Mouse (Mus musculus): ENCODE measurements around the gene Stx8. TPM values are rescaled to one million over a fixed set of nuclear protein-coding genes. Genes with fewer than 3 reads are reported as not detected.

The Stx8 gene
- total RNA-seq, 2 experiments from 2014 or later: 21.7 to 35.7 TPM

- no peak for ATAC-seq (replicated peaks; ENCODE audit: poor library complexity)
These were observed 68.4 kb downstream of the Stx8 start for GRCm38 (mm10) chr11:68034422-68034821.

- peak; percentile 50; the same call in 1 of the 2 replicates for ATAC-seq (replicated peaks; ENCODE audit: poor library complexity)
These were observed 69.4 kb downstream of the Stx8 start for GRCm38 (mm10) chr11:68035303-68035891.

- ATAC-seq (replicated peaks; ENCODE audit: poor library complexity): no peak
These were observed 70.4 kb downstream of the Stx8 start for GRCm38 (mm10) chr11:68036133-68036959.

GRCm38 (mm10) chr11:68037093-68037492 is 71.1 kb downstream of the Stx8 start:
- ATAC-seq (replicated peaks; ENCODE audit: poor library complexity): no peak

GRCm38 (mm10) chr11:68038101-68038500 is 72.1 kb downstream of the Stx8 start:
- no peak for ATAC-seq (replicated peaks; ENCODE audit: poor library complexity)

- ATAC-seq (replicated peaks; ENCODE audit: poor library complexity): no peak
These were observed 78.2 kb downstream of the Stx8 start for GRCm38 (mm10) chr11:68044181-68044580.

GRCm38 (mm10) chr11:68046916-68047315 is 80.9 kb downstream of the Stx8 start:
- no peak for ATAC-seq (replicated peaks; ENCODE audit: poor library complexity)

GRCm38 (mm10) chr11:68049261-68050165 is 83.5 kb downstream of the Stx8 start:
- ATAC-seq (replicated peaks; ENCODE audit: poor library complexity): no peak

DNA sequence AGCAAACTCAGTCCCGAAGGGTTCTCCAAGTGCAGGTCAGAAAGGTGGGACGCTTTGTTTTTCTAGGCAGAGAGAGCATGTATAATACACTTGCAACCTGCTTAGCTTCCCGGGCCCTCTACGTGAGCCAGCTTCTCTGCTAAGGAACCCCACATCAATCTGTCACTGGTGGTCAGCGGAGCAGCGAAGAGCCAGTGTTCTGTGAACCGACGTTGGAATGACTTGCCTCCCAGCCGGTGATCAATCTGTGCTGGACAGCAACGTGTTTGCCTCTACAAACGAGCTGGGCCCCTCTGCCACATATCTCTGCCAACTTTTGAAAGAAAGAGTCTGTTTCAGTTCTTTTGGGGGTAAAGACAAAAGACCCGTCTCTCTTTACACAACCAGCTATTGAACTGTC is 84.7 kb downstream of the Stx8 start:
- no peak for ATAC-seq (replicated peaks; ENCODE audit: poor library complexity)

DNA sequence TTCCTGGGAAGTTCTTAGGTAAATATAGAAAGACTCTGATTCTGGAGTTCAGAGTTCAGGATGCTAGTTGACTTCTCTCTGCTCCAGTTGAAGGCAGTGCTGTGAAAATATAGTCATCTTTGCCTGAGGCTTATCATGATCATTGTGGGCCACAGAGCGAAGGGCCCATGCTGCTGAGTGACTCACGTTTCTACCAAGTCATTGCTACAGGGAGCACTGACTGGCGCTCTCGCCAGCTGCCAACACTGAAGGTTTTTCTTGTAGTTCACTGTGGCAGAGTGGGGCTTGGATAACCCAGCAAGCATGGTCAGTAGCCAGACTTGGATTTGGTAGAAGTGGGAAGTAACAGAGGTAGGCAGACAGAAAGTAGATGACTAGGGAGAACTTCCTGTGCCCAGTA is 85.3 kb downstream of the Stx8 start:
- no peak for ATAC-seq (replicated peaks; ENCODE audit: poor library complexity)

GRCm38 (mm10) chr11:68058466-68059201 is 92.6 kb downstream of the Stx8 start:
- no peak for ATAC-seq (replicated peaks; ENCODE audit: poor library complexity)

GRCm38 (mm10) chr11:68060651-68061050 is 94.7 kb downstream of the Stx8 start:
- ATAC-seq (replicated peaks; ENCODE audit: poor library complexity): no peak

DNA sequence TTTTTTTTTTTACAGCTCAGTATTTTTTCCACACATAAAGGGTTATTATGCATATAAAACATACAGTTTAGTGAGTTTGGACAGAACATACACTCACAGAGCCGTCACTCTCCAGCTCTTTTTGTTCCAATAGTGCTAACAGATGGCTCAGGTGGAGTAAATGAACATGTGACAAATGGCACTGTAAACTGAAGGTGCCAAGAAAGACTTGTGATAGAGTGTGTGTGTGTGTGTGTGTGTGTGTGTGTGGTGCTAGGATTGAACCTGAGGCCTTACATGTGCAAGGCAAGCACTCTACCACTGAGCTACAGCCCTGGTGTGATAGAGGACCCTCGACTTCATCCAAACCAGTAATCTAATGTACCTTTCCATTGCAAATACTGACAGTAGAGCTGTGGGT is 96.1 kb downstream of the Stx8 start:
- no peak for ATAC-seq (replicated peaks; ENCODE audit: poor library complexity)

DNA sequence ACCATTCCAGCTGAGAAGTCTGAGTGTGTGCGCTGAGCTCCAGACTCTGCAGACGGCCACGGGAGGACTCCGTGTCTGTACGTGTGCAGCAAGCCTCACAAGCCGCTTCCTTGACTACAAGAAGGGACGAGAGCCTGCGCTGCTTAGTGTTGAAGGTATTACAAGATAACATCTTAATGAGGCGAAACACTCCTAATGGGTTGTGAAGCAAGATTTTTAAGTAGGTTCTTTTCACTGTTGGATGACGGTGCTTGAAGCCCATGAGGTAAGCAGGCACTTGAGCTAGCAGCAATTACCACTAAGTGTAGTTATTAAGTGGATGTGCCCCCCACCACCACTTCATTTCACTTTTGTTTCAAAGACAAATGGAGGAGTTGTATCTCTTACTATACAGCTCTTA is 101.8 kb downstream of the Stx8 start:
- no peak for ATAC-seq (replicated peaks; ENCODE audit: poor library complexity)

- ATAC-seq (replicated peaks; ENCODE audit: poor library complexity): no peak
These were observed 104.1 kb downstream of the Stx8 start for GRCm38 (mm10) chr11:68070086-68070485.

- no peak for ATAC-seq (replicated peaks; ENCODE audit: poor library complexity)
These were observed 105.8 kb downstream of the Stx8 start for GRCm38 (mm10) chr11:68071836-68072235.

GRCm38 (mm10) chr11:68072597-68073210 is 106.7 kb downstream of the Stx8 start:
- no peak for ATAC-seq (replicated peaks; ENCODE audit: poor library complexity)

DNA sequence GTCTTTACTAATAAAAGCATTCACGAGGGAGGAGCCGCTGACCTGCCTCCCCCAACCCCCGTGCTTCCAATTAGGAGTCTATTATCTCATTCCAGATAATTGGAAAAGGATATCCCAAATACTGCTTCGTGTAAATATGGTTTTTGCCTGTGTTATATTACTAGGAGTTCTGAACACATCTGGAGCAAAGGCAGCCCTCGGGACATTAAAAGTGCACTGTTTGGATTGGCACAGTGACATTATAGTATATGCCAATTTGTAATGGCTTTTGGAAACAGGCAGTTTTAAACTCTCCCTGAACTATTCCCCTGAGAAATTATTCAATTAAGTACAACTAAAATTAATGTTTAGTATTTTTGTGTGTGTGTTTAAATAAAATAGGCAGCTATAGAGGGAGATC is 108.7 kb downstream of the Stx8 start:
- ATAC-seq (replicated peaks; ENCODE audit: poor library complexity): no peak

GRCm38 (mm10) chr11:68075331-68075730 is 109.3 kb downstream of the Stx8 start:
- ATAC-seq (replicated peaks; ENCODE audit: poor library complexity): no peak

- ATAC-seq (replicated peaks; ENCODE audit: poor library complexity): no peak
These were observed 113.8 kb downstream of the Stx8 start for GRCm38 (mm10) chr11:68079756-68080155.

All from megakaryocyte progenitor cell, adult 5-6 weeks (primary cell).